Mouse (Mus musculus) olfactory bulb, adult 2 months (tissue): ENCODE measurements around the gene Tfeb.
A peak's percentile ranks its signal among the peaks of the same experiment; 100 is the strongest.

Source experiments
- CTCF ChIP-seq: fragments of 200-500 bp; IDR thresholded peaks from 2 replicates; pipeline ENCODE4 v1.5.1; 2012; ENCODE audit warnings: low read depth, mild to moderate bottlenecking, low read length, moderate library complexity; ENCODE audit not compliant: insufficient read depth
- POLR2A ChIP-seq: fragments of 200-500 bp; IDR thresholded peaks from 2 replicates; pipeline ENCODE4 v1.6.1; 2012; ENCODE audit warnings: mild to moderate bottlenecking, low read depth, low read length, moderate library complexity; ENCODE audit not compliant: insufficient read depth

DNA sequence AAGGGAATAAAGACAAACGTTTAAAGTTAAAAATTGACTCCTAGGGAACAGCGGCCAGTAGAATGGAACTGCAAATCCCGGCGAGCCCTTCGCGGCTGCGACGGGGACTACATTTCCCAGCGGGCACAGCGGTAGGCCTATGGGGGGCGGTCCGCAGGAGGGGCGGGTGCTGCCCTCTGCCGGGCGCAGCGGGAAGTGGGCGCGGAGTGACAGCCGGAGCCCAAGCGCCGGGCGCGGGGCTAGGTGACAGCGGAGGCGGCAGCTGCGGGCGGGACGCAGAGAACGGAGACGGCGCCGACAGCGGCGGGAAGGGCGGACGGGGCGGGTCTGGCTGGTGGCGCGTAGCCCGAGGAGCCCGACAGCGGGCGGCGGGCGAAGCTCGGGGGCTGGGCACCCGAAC lies at the start of gene Tfeb:
- TF ChIP-seq POLR2A, result no peak
- TF ChIP-seq CTCF, result peak; percentile 94
